Mouse (Mus musculus) liver, embryonic 13.5 days (tissue): ENCODE results near the gene Mrps2. TPM values are rescaled to one million over a fixed set of nuclear protein-coding genes. Genes with fewer than 3 reads are reported as not detected.
"Not testable (repeated sequence)": the region's sequence is repeated elsewhere in the genome, so short reads cannot be mapped to it uniquely, and the experiment has no call there.

Experiments used
- ATAC-seq: fragments of 200-750 bp; cut with Nextera tagmentation; 2 replicates; pipeline ENCODE4 v1.8.0; 2017; ENCODE audit warnings: low read depth, mild to moderate bottlenecking, moderate number of reproducible peaks, moderate library complexity
- DNase-seq: peaks from one replicate; pipeline ENCODE4 v3.0.0; 2022
- H3K27ac ChIP-seq: fragments of 300-500 bp; sonication (generic); 2 replicates; pipeline ENCODE4 v1.5.1; 2015; ENCODE audit warnings: moderate library complexity, mild to moderate bottlenecking, inconsistent platforms
- H3K27me3 ChIP-seq: fragments of 300-500 bp; sonication (generic); 2 replicates; pipeline ENCODE4 v1.6.1; 2015; ENCODE audit warnings: mild to moderate bottlenecking, inconsistent platforms
- H3K36me3 ChIP-seq: fragments of 300-500 bp; sonication (generic); 2 replicates; pipeline ENCODE4 v1.6.1; 2015; ENCODE audit warnings: mild to moderate bottlenecking, inconsistent platforms
- H3K4me1 ChIP-seq: fragments of 300-500 bp; sonication (generic); replicated peaks from 2 replicates; pipeline ENCODE4 v1.6.1; 2015; ENCODE audit warnings: inconsistent platforms
- H3K4me2 ChIP-seq: fragments of 300-500 bp; sonication (generic); 2 replicates; pipeline ENCODE4 v1.6.1; 2015; ENCODE audit warnings: inconsistent platforms, mild to moderate bottlenecking, moderate library complexity
- H3K4me3 ChIP-seq: fragments of 300-500 bp; sonication (generic); replicated peaks from 2 replicates; pipeline ENCODE4 v1.5.1; 2015; ENCODE audit warnings: mild to moderate bottlenecking, inconsistent platforms
- H3K9ac ChIP-seq: fragments of 300-500 bp; sonication (generic); 2 replicates; pipeline ENCODE4 v1.6.1; 2015; ENCODE audit warnings: mild to moderate bottlenecking, inconsistent platforms
- H3K9me3 ChIP-seq: fragments of 300-500 bp; sonication (generic); replicated peaks from 2 replicates; pipeline ENCODE4 v1.6.1; 2016; ENCODE audit warnings: inconsistent platforms
- WGBS: fragments of 180-500 bp; shearing (Covaris S2); methylation state at CpG from one replicate; pipeline ENCODE4 v1.1.7; 2015; ENCODE audit not compliant: insufficient replicate concordance; 5-methylcytosine and 5-hydroxymethylcytosine counted together
- polyA plus RNA-seq: library from polyadenylated mRNA; unstranded; fragments of >200 nt; fragmentation: Nextera tagmentation; extraction: Ambion mirVana; gene quantifications from 2 replicates; pipeline ENCODE4 v1.2.1, GENCODE M21; 2015

Gene Mrps2
- polyA plus RNA-seq, 1 experiment from 2014 or later: 31.0 TPM

GRCm38 (mm10) chr2:28472011-28472410 lies 4.1 kb downstream of the Mrps2 start:
- not testable (repeated sequence) for ATAC-seq, H3K27me3 ChIP-seq, H3K27ac ChIP-seq, H3K9ac ChIP-seq, H3K4me2 ChIP-seq, DNase-seq, H3K4me3 ChIP-seq, H3K9me3 ChIP-seq
- Histone ChIP-seq H3K36me3 (peaks cover 37% of the 10 kb centered on the region), H3K4me1 (peaks cover 20% of the 10 kb centered on the region)
- 86% methylated on average over 8 of the region's 8 CpGs for WGBS

- not testable (repeated sequence) for H3K9ac ChIP-seq, ATAC-seq, H3K27ac ChIP-seq, H3K27me3 ChIP-seq, H3K9me3 ChIP-seq, H3K36me3 ChIP-seq, H3K4me2 ChIP-seq, H3K4me1 ChIP-seq, H3K4me3 ChIP-seq, DNase-seq
- WGBS: 73% methylated on average over 5 of the region's 5 CpGs
Measured at GRCm38 (mm10) chr2:28477993-28478392, 10.1 kb downstream of the Mrps2 start.

- Histone ChIP-seq H3K4me1 (no peaks in the 10 kb centered on the region), H3K27me3 (no peaks in the 10 kb centered on the region), H3K4me3 (no peak overlapping the region), H3K36me3 (no peaks in the 10 kb centered on the region), H3K27ac (no peak overlapping the region), H3K4me2 (no peak overlapping the region), H3K9me3 (no peaks in the 10 kb centered on the region), H3K9ac (no peak overlapping the region)
- 73% methylated on average over 20 of the region's 20 CpGs for WGBS
- ATAC-seq (no peak), DNase-seq (no peak)
Measured at GRCm38 (mm10) chr2:28479208-28480204, 11.6 kb downstream of the Mrps2 start.

GRCm38 (mm10) chr2:28483861-28484260 lies 16.0 kb downstream of the Mrps2 start:
- WGBS: 46% methylated on average over 2 of the region's 2 CpGs
- no peaks in the 10 kb centered on the region for H3K4me1 ChIP-seq
- ATAC-seq: no peak
- no peaks in the 10 kb centered on the region for H3K9me3 ChIP-seq
- DNase-seq: no peak
- no peak overlapping the region for H3K4me3 ChIP-seq
- no peaks in the 10 kb centered on the region for H3K36me3 ChIP-seq
- H3K4me2 ChIP-seq: no peak overlapping the region
- no peaks in the 10 kb centered on the region for H3K27me3 ChIP-seq
- no peak overlapping the region for H3K27ac ChIP-seq
- H3K9ac ChIP-seq: no peak overlapping the region

- Histone ChIP-seq H3K36me3 (no peaks in the 10 kb centered on the region), H3K4me3 (no peak overlapping the region), H3K27ac (no peak overlapping the region), H3K9ac (no peak overlapping the region), H3K4me2 (no peak overlapping the region), H3K27me3 (no peaks in the 10 kb centered on the region), H3K4me1 (no peaks in the 10 kb centered on the region), H3K9me3 (no peaks in the 10 kb centered on the region)
- WGBS: 68% methylated on average over 2 of the region's 2 CpGs
- DNase-seq (no peak), ATAC-seq (no peak)
Measured at GRCm38 (mm10) chr2:28494521-28494920, 26.7 kb downstream of the Mrps2 start.

GRCm38 (mm10) chr2:28495207-28495756 lies 27.4 kb downstream of the Mrps2 start:
- Histone ChIP-seq H3K9ac (no peak overlapping the region), H3K27ac (no peak overlapping the region), H3K36me3 (no peaks in the 10 kb centered on the region), H3K4me2 (no peak overlapping the region), H3K27me3 (no peaks in the 10 kb centered on the region), H3K9me3 (no peaks in the 10 kb centered on the region), H3K4me3 (no peak overlapping the region), H3K4me1 (no peaks in the 10 kb centered on the region)
- DNase-seq: no peak
- WGBS: 51% methylated on average over 14 of the region's 14 CpGs
- no peak for ATAC-seq

GRCm38 (mm10) chr2:28495801-28496595 lies 28.1 kb downstream of the Mrps2 start:
- Histone ChIP-seq H3K27ac (no peak overlapping the region), H3K4me1 (no peaks in the 10 kb centered on the region), H3K4me3 (no peak overlapping the region), H3K36me3 (no peaks in the 10 kb centered on the region), H3K4me2 (no peak overlapping the region), H3K9ac (no peak overlapping the region), H3K9me3 (no peaks in the 10 kb centered on the region), H3K27me3 (no peaks in the 10 kb centered on the region)
- WGBS: 64% methylated on average over 16 of the region's 16 CpGs
- DNase-seq (no peak), ATAC-seq (no peak)

GRCm38 (mm10) chr2:28496671-28497070 lies 28.8 kb downstream of the Mrps2 start, which contains the start of gene Gbgt1:
Gene Gbgt1, plus strand, starts transcription at chr2:28496891.
- H3K9ac ChIP-seq: no peak within 1 kb of the TSS
- 60% methylated on average over 5 of the region's 5 CpGs for WGBS
- no peaks in the 10 kb centered on the region for H3K27me3 ChIP-seq
- H3K4me2 ChIP-seq: no peak within 1 kb of the TSS
- no peak within 1 kb of the TSS for H3K27ac ChIP-seq
- ATAC-seq (no peak), DNase-seq (no peak)
- no peaks in the 10 kb centered on the region for H3K36me3 ChIP-seq
- H3K9me3 ChIP-seq: no peaks in the 10 kb centered on the region
- H3K4me1 ChIP-seq: no peaks in the 10 kb centered on the region
- H3K4me3 ChIP-seq: no peak within 1 kb of the TSS

GRCm38 (mm10) chr2:28497561-28497960 lies 29.7 kb downstream of the Mrps2 start:
- no peak overlapping the region for H3K9ac ChIP-seq
- no peak for DNase-seq
- H3K36me3 ChIP-seq: no peaks in the 10 kb centered on the region
- ATAC-seq: no peak
- no peaks in the 10 kb centered on the region for H3K27me3 ChIP-seq
- no peak overlapping the region for H3K27ac ChIP-seq
- 71% methylated on average over 5 of the region's 5 CpGs for WGBS
- H3K9me3 ChIP-seq: no peaks in the 10 kb centered on the region
- H3K4me3 ChIP-seq: no peak overlapping the region
- no peaks in the 10 kb centered on the region for H3K4me1 ChIP-seq
- no peak overlapping the region for H3K4me2 ChIP-seq

GRCm38 (mm10) chr2:28498431-28498830 lies 30.6 kb downstream of the Mrps2 start:
- H3K9me3 ChIP-seq: no peaks in the 10 kb centered on the region
- 43% methylated on average over 4 of the region's 4 CpGs for WGBS
- no peak for ATAC-seq
- H3K27ac ChIP-seq: no peak overlapping the region
- no peak overlapping the region for H3K4me3 ChIP-seq
- no peak overlapping the region for H3K9ac ChIP-seq
- H3K36me3 ChIP-seq: no peaks in the 10 kb centered on the region
- no peak for DNase-seq
- no peak overlapping the region for H3K4me2 ChIP-seq
- no peaks in the 10 kb centered on the region for H3K4me1 ChIP-seq
- 0 out of 2 replicates have a peak, but pooled peaks cover 3% of the 10 kb centered on the region for H3K27me3 ChIP-seq

- no peaks in the 10 kb centered on the region for H3K9me3 ChIP-seq
- ATAC-seq (no peak), DNase-seq (no peak)
- H3K4me3 ChIP-seq: no peak overlapping the region
- H3K4me2 ChIP-seq: no peak overlapping the region
- WGBS: 60% methylated on average over 10 of the region's 10 CpGs
- no peaks in the 10 kb centered on the region for H3K36me3 ChIP-seq
- H3K27me3 ChIP-seq: 0 out of 2 replicates have a peak, but pooled peaks cover 3% of the 10 kb centered on the region
- H3K4me1 ChIP-seq: no peaks in the 10 kb centered on the region
- H3K27ac ChIP-seq: no peak overlapping the region
- H3K9ac ChIP-seq: no peak overlapping the region
Measured at GRCm38 (mm10) chr2:28502987-28503386, 35.1 kb downstream of the Mrps2 start.
